Mouse (Mus musculus) left cerebral cortex, postnatal 14 days (tissue): ENCODE results near the gene H2al1f. TPM values are rescaled to one million over a fixed set of nuclear protein-coding genes. Genes with fewer than 3 reads are reported as not detected.
"Not testable (repeated sequence)": the region's sequence is repeated elsewhere in the genome, so short reads cannot be mapped to it uniquely, and the experiment has no call there.

Experiments used
- DNase-seq, 2 experiments: peaks; one replicate each; pipeline ENCODE4 v3.0.0; 2021 to 2022; ENCODE audit warnings: low spot score in 2 of 2, mixed read lengths in 1 of 2
- intact Hi-C: fragments of 180-260 bp; cut with DNase I; formaldehyde crosslinking; loops from one replicate; pipeline ENCODE4 v1.15.1; 2025
- long read RNA-seq, 2 experiments: library from polyadenylated mRNA; stranded (forward); transcript quantifications; one replicate each; pipeline ENCODE4 v2.0.0; 2021
- total RNA-seq, 2 experiments: library from RNA; stranded (reverse); gene quantifications; 2 replicates each; pipeline ENCODE4 v1.2.3; 2021

The H2al1f gene
- total RNA-seq, result not detected
- long read RNA-seq, experiment 1, result 0 reads
- long read RNA-seq, experiment 2, result 0 reads

- DNase-seq, intact Hi-C loops: not testable (repeated sequence)
Observed at GRCm38 (mm10) chrX:11314858-11315257, at the start of gene H2al1f. TSS of gene H2al1f (plus strand) at chrX:11315158.

- peak in 1 of 2 experiments; percentile 10 for DNase-seq
- intact Hi-C loops, result no loop called here
Observed at GRCm38 (mm10) chrX:11267791-11268190, 47.2 kb upstream of the H2al1f start.

- peak; percentile 19 to 22 for DNase-seq
- intact Hi-C loops, result no loop called here
Observed at GRCm38 (mm10) chrX:11269074-11269473, 45.9 kb upstream of the H2al1f start.

- DNase-seq, result no peak
- intact Hi-C loops, result no loop called here
Observed at GRCm38 (mm10) chrX:11273190-11273589, 41.8 kb upstream of the H2al1f start.

GRCm38 (mm10) chrX:11277083-11277482 lies 37.9 kb upstream of the H2al1f start:
- DNase-seq, result no peak
- intact Hi-C loops, result no loop called here

GRCm38 (mm10) chrX:11280741-11281140 lies 34.2 kb upstream of the H2al1f start:
- intact Hi-C loops, result no loop called here
- DNase-seq, result no peak

GRCm38 (mm10) chrX:11288306-11288882 lies 26.6 kb upstream of the H2al1f start:
- DNase-seq, result peak; percentile 5 to 14
- intact Hi-C loops, result no loop called here

GRCm38 (mm10) chrX:11289244-11289643 lies 25.7 kb upstream of the H2al1f start:
- intact Hi-C loops, result no loop called here
- no peak for DNase-seq

GRCm38 (mm10) chrX:11298957-11299356 lies 16.0 kb upstream of the H2al1f start, which contains the start of gene H2al1a:
TSS of gene H2al1a (plus strand) at chrX:11299257.
- intact Hi-C loops, result not testable (repeated sequence)

GRCm38 (mm10) chrX:11302132-11302531 lies 12.8 kb upstream of the H2al1f start, which contains the start of gene H2al1b:
TSS of gene H2al1b (plus strand) at chrX:11302432.
- intact Hi-C loops, DNase-seq: not testable (repeated sequence)

More at GRCm38 (mm10) chrX:11298957-11299356, 16.0 kb upstream of the H2al1f start, which contains the start of gene H2al1a:
- DNase-seq, result not testable (repeated sequence)

- DNase-seq, intact Hi-C loops: not testable (repeated sequence)
Observed at GRCm38 (mm10) chrX:11305355-11305754, 9.6 kb upstream of the H2al1f start, which contains the start of gene H2al1c. TSS of gene H2al1c (plus strand) at chrX:11305655.

GRCm38 (mm10) chrX:11308524-11308923 lies 6.4 kb upstream of the H2al1f start, which contains the start of gene H2al1d:
TSS of gene H2al1d (plus strand) at chrX:11308824.
- DNase-seq, intact Hi-C loops: not testable (repeated sequence)

GRCm38 (mm10) chrX:11311634-11312033 lies 3.3 kb upstream of the H2al1f start, which contains the start of gene H2al1e:
TSS of gene H2al1e (plus strand) at chrX:11311934.
- intact Hi-C loops, DNase-seq: not testable (repeated sequence)

- DNase-seq, intact Hi-C loops: not testable (repeated sequence)
Observed at GRCm38 (mm10) chrX:11317956-11318355, 3.0 kb downstream of the H2al1f start, which contains the start of gene H2al1g. TSS of gene H2al1g (plus strand) at chrX:11318256.

GRCm38 (mm10) chrX:11321192-11321591 lies 6.2 kb downstream of the H2al1f start, which contains the start of gene H2al1h:
TSS of gene H2al1h (plus strand) at chrX:11321492.
- DNase-seq, intact Hi-C loops: not testable (repeated sequence)

- DNase-seq, intact Hi-C loops: not testable (repeated sequence)
Observed at GRCm38 (mm10) chrX:11324359-11324758, 9.4 kb downstream of the H2al1f start, which contains the start of gene H2al1i. TSS of gene H2al1i (plus strand) at chrX:11324659.

- intact Hi-C loops, result not testable (repeated sequence)
Observed at GRCm38 (mm10) chrX:11327522-11327921, 12.6 kb downstream of the H2al1f start, which contains the start of gene H2al1j. TSS of gene H2al1j (plus strand) at chrX:11327822.

GRCm38 (mm10) chrX:11345762-11346161 lies 30.8 kb downstream of the H2al1f start:
- DNase-seq, result peak in 1 of 2 experiments; percentile 10
- intact Hi-C loops, result no loop called here

More at GRCm38 (mm10) chrX:11327522-11327921, 12.6 kb downstream of the H2al1f start, which contains the start of gene H2al1j:
- DNase-seq, result not testable (repeated sequence)

GRCm38 (mm10) chrX:11346756-11347155 lies 31.8 kb downstream of the H2al1f start:
- no peak for DNase-seq
- intact Hi-C loops, result no loop called here

GRCm38 (mm10) chrX:11360823-11361222 lies 45.9 kb downstream of the H2al1f start:
- DNase-seq, result no peak
- intact Hi-C loops, result no loop called here
